Mouse (Mus musculus): ENCODE measurements around the gene Depdc5. TPM values are rescaled to one million over a fixed set of nuclear protein-coding genes. Genes with fewer than 3 reads are reported as not detected.
"Not testable (repeated sequence)": the region's sequence is repeated elsewhere in the genome, so short reads cannot be mapped to it uniquely, and the experiment has no call there.

Depdc5 gene
- polyA plus RNA-seq (2015; fragmentation: Nextera tagmentation; extraction: Ambion mirVana), result 28.3 and 29.8 TPM in 2 replicates

GRCm38 (mm10) chr5:32863253-32864228 lies at the start of gene Depdc5:
TSS of gene Depdc5 (plus strand) at chr5:32863701.
- H3K4me2 ChIP-seq, result peak within 1 kb of the TSS; percentile 69
- peak within 1 kb of the TSS; percentile 69 for H3K4me3 ChIP-seq
- H3K27ac ChIP-seq, result peak within 1 kb of the TSS; percentile 88
- H3K9me3 ChIP-seq, result no peaks in the 10 kb centered on the region
- H3K9ac ChIP-seq, result peak within 1 kb of the TSS; percentile 81
- under 1% methylated on average over 64 of the region's 64 CpGs for WGBS
- peaks cover 16% of the 10 kb centered on the region for H3K36me3 ChIP-seq
- H3K27me3 ChIP-seq, result no peaks in the 10 kb centered on the region
- H3K4me1 ChIP-seq, result peaks cover 7% of the 10 kb centered on the region
- ATAC-seq (ENCODE audit: insufficient number of reproducible peaks, insufficient read depth, low FRiP score, low TSS enrichment, low read depth), result peak; percentile 98

GRCm38 (mm10) chr5:32815396-32815795 lies 48.1 kb upstream of the Depdc5 start:
- no peaks in the 10 kb centered on the region for H3K4me1 ChIP-seq
- no peak overlapping the region for H3K27ac ChIP-seq
- H3K4me3 ChIP-seq, result no peak overlapping the region
- no peaks in the 10 kb centered on the region for H3K27me3 ChIP-seq
- H3K4me2 ChIP-seq, result no peak overlapping the region
- no peak overlapping the region for H3K9ac ChIP-seq
- ATAC-seq (ENCODE audit: insufficient number of reproducible peaks, insufficient read depth, low FRiP score, low TSS enrichment, low read depth), result no peak
- H3K9me3 ChIP-seq, result no peaks in the 10 kb centered on the region
- H3K36me3 ChIP-seq, result peaks cover 81% of the 10 kb centered on the region
- 90% methylated on average over 4 of the region's 4 CpGs for WGBS

GRCm38 (mm10) chr5:32820471-32820870 lies 43.0 kb upstream of the Depdc5 start:
- H3K9ac ChIP-seq, result no peak overlapping the region
- no peak overlapping the region for H3K27ac ChIP-seq
- WGBS, result 93% methylated on average over 8 of the region's 8 CpGs
- no peaks in the 10 kb centered on the region for H3K4me1 ChIP-seq
- no peak overlapping the region for H3K4me3 ChIP-seq
- H3K9me3 ChIP-seq, result no peaks in the 10 kb centered on the region
- H3K36me3 ChIP-seq, result peaks cover 71% of the 10 kb centered on the region
- ATAC-seq (ENCODE audit: insufficient number of reproducible peaks, insufficient read depth, low FRiP score, low TSS enrichment, low read depth), result no peak
- H3K27me3 ChIP-seq, result no peaks in the 10 kb centered on the region
- no peak overlapping the region for H3K4me2 ChIP-seq

GRCm38 (mm10) chr5:32827009-32827408 lies 36.5 kb upstream of the Depdc5 start, which contains the start of gene Gm20671:
TSS of gene Gm20671 (minus strand) at chr5:32827109.
- no peak within 1 kb of the TSS for H3K9ac ChIP-seq
- no peaks in the 10 kb centered on the region for H3K4me1 ChIP-seq
- WGBS, result 89% methylated on average over 7 of the region's 7 CpGs
- H3K4me2 ChIP-seq, result no peak within 1 kb of the TSS
- H3K27me3 ChIP-seq, result no peaks in the 10 kb centered on the region
- H3K9me3 ChIP-seq, result no peaks in the 10 kb centered on the region
- no peak within 1 kb of the TSS for H3K27ac ChIP-seq
- peaks cover 73% of the 10 kb centered on the region for H3K36me3 ChIP-seq
- no peak for ATAC-seq (ENCODE audit: insufficient number of reproducible peaks, insufficient read depth, low FRiP score, low TSS enrichment, low read depth)
- no peak within 1 kb of the TSS for H3K4me3 ChIP-seq

- not testable (repeated sequence) for H3K9ac ChIP-seq; H3K9me3 ChIP-seq; ATAC-seq (ENCODE audit: insufficient number of reproducible peaks, insufficient read depth, low FRiP score, low TSS enrichment, low read depth); H3K4me1 ChIP-seq; H3K4me3 ChIP-seq; H3K27ac ChIP-seq; H3K27me3 ChIP-seq; H3K4me2 ChIP-seq
- WGBS, result 80% methylated on average over 1 of the region's 1 CpGs
- peaks cover 75% of the 10 kb centered on the region for H3K36me3 ChIP-seq
These were observed 34.7 kb upstream of the Depdc5 start for GRCm38 (mm10) chr5:32828766-32829165.

GRCm38 (mm10) chr5:32830054-32830453 lies 33.4 kb upstream of the Depdc5 start:
- no peaks in the 10 kb centered on the region for H3K4me1 ChIP-seq
- no peak overlapping the region for H3K27ac ChIP-seq
- WGBS, result 91% methylated on average over 2 of the region's 2 CpGs
- H3K9ac ChIP-seq, result no peak overlapping the region
- H3K27me3 ChIP-seq, result no peaks in the 10 kb centered on the region
- no peaks in the 10 kb centered on the region for H3K9me3 ChIP-seq
- H3K4me3 ChIP-seq, result no peak overlapping the region
- peaks cover 88% of the 10 kb centered on the region for H3K36me3 ChIP-seq
- no peak overlapping the region for H3K4me2 ChIP-seq
- no peak for ATAC-seq (ENCODE audit: insufficient number of reproducible peaks, insufficient read depth, low FRiP score, low TSS enrichment, low read depth)

GRCm38 (mm10) chr5:32834497-32834896 lies 29.0 kb upstream of the Depdc5 start:
- ATAC-seq (ENCODE audit: insufficient number of reproducible peaks, insufficient read depth, low FRiP score, low TSS enrichment, low read depth), result no peak
- Histone ChIP-seq H3K36me3 (peaks cover 86% of the 10 kb centered on the region), H3K27me3 (no peaks in the 10 kb centered on the region), H3K27ac (no peak overlapping the region), H3K4me3 (no peak overlapping the region), H3K9me3 (no peaks in the 10 kb centered on the region), H3K4me1 (no peaks in the 10 kb centered on the region), H3K4me2 (no peak overlapping the region), H3K9ac (no peak overlapping the region)
- WGBS, result 78% methylated on average over 1 of the region's 1 CpGs

GRCm38 (mm10) chr5:32836976-32837375 lies 26.5 kb upstream of the Depdc5 start:
- H3K9me3 ChIP-seq, result no peaks in the 10 kb centered on the region
- H3K4me3 ChIP-seq, result no peak overlapping the region
- peaks cover 84% of the 10 kb centered on the region for H3K36me3 ChIP-seq
- 91% methylated on average over 5 of the region's 5 CpGs for WGBS
- H3K4me1 ChIP-seq, result no peaks in the 10 kb centered on the region
- no peak overlapping the region for H3K9ac ChIP-seq
- H3K27ac ChIP-seq, result no peak overlapping the region
- ATAC-seq (ENCODE audit: insufficient number of reproducible peaks, insufficient read depth, low FRiP score, low TSS enrichment, low read depth), result no peak
- no peaks in the 10 kb centered on the region for H3K27me3 ChIP-seq
- H3K4me2 ChIP-seq, result no peak overlapping the region

- no peak overlapping the region for H3K27ac ChIP-seq
- H3K4me1 ChIP-seq, result no peaks in the 10 kb centered on the region
- WGBS, result 94% methylated on average over 2 of the region's 2 CpGs
- H3K4me2 ChIP-seq, result no peak overlapping the region
- no peaks in the 10 kb centered on the region for H3K9me3 ChIP-seq
- H3K36me3 ChIP-seq, result peaks cover 89% of the 10 kb centered on the region
- ATAC-seq (ENCODE audit: insufficient number of reproducible peaks, insufficient read depth, low FRiP score, low TSS enrichment, low read depth), result no peak
- no peak overlapping the region for H3K4me3 ChIP-seq
- no peaks in the 10 kb centered on the region for H3K27me3 ChIP-seq
- no peak overlapping the region for H3K9ac ChIP-seq
These were observed 23.5 kb upstream of the Depdc5 start for GRCm38 (mm10) chr5:32840029-32840428.

- Histone ChIP-seq H3K9ac (no peak overlapping the region), H3K36me3 (peaks cover 52% of the 10 kb centered on the region), H3K4me2 (no peak overlapping the region), H3K27ac (no peak overlapping the region), H3K4me3 (no peak overlapping the region), H3K9me3 (no peaks in the 10 kb centered on the region), H3K4me1 (peaks cover 24% of the 10 kb centered on the region), H3K27me3 (no peaks in the 10 kb centered on the region)
- 97% methylated on average over 3 of the region's 3 CpGs for WGBS
- ATAC-seq (ENCODE audit: insufficient number of reproducible peaks, insufficient read depth, low FRiP score, low TSS enrichment, low read depth), result no peak
These were observed 14.3 kb upstream of the Depdc5 start for GRCm38 (mm10) chr5:32849178-32849577.

- peaks cover 26% of the 10 kb centered on the region for H3K4me1 ChIP-seq
- not testable (repeated sequence) for H3K27ac ChIP-seq; H3K9me3 ChIP-seq; H3K4me2 ChIP-seq; H3K9ac ChIP-seq; H3K4me3 ChIP-seq; H3K27me3 ChIP-seq; ATAC-seq (ENCODE audit: insufficient number of reproducible peaks, insufficient read depth, low FRiP score, low TSS enrichment, low read depth)
- 88% methylated on average over 3 of the region's 3 CpGs for WGBS
- H3K36me3 ChIP-seq, result peaks cover 48% of the 10 kb centered on the region
These were observed 13.9 kb upstream of the Depdc5 start for GRCm38 (mm10) chr5:32849580-32849979.

- peak overlapping the region; percentile 81 for H3K4me2 ChIP-seq
- no peak for ATAC-seq (ENCODE audit: insufficient number of reproducible peaks, insufficient read depth, low FRiP score, low TSS enrichment, low read depth)
- no peak overlapping the region for H3K27ac ChIP-seq
- WGBS, result 63% methylated on average over 6 of the region's 6 CpGs
- peaks cover 26% of the 10 kb centered on the region for H3K4me1 ChIP-seq
- peak overlapping the region; percentile 44 for H3K9ac ChIP-seq
- no peaks in the 10 kb centered on the region for H3K9me3 ChIP-seq
- H3K27me3 ChIP-seq, result no peaks in the 10 kb centered on the region
- peak overlapping the region; percentile 97 for H3K4me3 ChIP-seq
- peaks cover 25% of the 10 kb centered on the region for H3K36me3 ChIP-seq
These were observed 11.5 kb upstream of the Depdc5 start for GRCm38 (mm10) chr5:32852026-32852425.
